Mouse (Mus musculus) layer of hippocampus, adult 9-10 months (tissue): ENCODE data around the gene Col5a3.

Source experiments
- DNase-seq: peaks from one replicate; pipeline ENCODE4 v3.0.0; 2022; ENCODE audit warnings: low spot score

The Col5a3 gene

DNA sequence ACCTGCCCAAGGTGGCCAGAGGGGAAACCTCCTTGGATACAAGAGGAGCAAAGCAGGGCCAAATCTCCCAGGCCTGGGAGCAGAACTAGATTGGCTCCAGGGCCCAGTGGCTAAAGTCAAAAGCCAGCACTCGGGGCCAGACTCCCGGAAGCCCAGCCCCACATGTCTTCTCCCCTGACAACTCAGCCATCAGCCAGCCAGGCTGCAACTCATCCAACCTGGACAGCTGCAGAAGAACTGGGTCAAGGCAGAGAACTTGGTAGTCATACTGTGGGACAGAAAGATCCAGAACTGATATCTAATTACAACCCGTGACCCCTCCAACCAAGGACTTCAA is 9.7 kb downstream of the Col5a3 start:
- DNase-seq: no peak

DNA sequence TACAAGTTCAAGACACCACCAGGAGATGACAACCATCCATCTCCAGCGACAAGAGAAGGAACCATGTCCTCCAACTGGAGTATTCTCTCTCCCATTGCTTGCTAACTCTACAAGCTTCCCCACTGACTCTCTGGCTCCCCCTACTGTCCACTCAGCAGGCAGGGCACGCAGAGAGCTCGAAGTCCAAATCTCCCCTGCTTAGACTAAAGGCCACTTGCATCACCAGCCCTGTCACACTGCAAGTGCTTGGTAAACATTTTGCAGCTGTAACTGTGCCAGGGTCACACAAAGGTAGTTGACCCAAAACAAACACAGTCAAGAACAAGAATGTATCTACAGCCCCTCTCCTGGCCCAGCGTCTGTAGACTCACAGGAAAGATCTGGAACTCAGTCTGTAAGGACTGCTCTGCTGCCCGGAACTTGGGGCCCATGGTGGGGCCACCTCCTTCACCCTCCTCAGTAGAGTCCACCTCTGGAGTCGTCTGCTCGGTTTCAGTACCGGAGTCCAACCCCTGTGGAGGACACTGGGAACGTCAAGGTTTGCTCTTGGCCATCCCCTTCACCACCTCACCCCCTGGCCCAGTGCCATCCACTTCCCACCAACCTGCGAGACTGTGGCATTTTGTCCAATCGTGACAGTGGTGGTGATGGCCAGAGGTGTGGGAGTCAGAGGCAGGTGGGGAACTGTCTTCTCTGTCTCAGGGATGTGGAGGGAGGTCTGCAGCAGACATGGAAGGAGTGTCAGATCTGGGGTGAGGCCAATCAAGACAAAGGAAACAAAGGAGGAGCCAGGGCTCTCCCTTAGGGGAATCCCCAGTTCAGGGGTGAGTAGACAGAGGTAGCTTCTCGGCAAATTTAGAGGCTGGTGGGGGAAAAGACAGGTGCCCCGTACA is 10.4 kb downstream of the Col5a3 start:
- DNase-seq: no peak

DNA sequence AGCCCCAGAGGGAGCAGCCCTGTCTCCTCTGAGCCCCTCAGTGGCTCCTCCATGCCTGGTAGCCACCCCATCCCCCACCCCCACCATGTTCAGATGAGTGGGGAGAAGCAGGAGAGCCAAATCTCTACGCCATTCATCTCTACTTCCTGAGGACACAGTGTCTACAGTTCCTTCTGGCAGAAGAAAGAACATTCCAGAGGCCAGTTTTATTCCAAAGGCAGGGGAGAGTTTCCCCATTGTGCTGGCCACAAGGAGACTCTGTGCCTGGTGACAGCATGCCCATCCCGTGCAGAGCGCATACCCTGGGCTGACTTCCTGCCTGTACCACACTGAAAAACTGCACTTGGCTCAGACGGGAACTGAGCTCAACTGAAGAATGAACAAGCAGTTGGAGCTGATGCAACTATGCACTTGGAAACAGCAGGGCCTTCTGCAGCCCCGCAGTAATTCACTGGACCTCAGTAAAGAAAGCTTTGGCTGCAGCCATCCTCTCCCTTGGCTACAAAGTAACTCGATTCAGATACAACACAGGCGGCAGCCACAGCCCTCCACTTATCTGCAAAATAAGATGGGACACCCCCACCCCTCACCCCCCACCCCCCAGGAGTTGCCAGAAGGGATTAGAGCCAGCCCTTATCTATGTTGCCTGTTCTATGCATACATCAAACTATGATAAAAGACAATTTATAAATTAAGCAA is 20.6 kb downstream of the Col5a3 start:
- DNase-seq: peak; percentile 40

DNA sequence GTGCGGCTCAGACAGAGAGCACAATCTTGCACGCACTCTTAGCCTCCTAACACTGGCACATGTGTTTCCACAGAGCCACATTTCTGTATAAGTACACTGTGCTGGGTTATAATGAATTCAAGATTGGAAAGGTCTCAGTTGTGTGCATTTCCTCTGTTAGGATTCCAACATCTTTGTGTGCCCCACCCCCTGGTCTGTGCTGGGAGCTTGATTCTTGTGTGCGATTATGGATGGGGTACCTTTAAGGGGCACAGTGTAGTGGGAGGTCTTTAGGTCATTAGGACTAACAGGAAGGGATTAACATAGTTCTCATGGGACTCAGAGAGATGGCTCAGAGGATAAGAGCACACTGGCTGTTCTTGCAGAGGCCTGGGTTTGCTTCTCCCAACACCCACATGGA is 24.5 kb downstream of the Col5a3 start:
- no peak for DNase-seq

- DNase-seq: no peak
Measured at GRCm38 (mm10) chr9:20789651-20790050, 25.2 kb downstream of the Col5a3 start.

DNA sequence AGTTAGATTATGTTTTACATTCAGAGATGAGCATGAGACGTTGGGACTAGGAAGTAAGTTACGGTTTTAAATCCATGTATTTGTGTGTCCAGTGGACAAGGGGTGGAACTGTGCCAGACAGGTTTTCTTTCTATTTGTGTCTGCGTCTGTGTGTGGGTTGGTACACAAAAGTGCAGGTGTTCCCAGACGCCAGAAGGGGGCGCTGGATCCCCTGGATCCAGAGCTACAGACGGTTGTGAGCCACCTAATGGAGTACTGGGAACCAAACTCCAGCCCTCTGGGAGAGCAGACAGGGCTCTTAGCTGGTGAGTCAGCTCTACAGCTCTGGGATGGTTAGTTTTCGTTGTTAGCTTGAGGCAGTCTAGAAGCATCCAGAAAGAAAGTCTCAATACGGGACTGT is 26.9 kb downstream of the Col5a3 start:
- DNase-seq: no peak

GRCm38 (mm10) chr9:20785055-20785454 is 29.8 kb downstream of the Col5a3 start:
- DNase-seq: no peak

DNA sequence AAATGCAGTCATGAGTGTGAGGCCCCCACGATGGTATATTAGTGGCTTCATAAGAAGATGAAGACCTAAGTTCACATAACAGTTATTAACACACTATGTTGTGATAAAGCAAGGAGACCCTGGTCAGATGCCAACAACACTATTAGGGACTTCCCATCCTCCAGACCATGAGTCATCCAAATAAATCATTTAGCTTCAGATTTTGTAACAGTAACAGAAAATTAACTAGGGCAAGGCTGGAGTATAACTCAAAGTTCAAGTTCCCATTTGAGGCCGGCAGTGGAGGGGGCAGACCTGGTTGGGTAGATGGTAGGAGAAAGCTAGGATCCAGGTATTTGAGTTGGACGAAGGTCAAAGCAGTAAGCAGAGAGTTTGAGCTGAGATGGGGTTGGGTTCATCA is 33.6 kb downstream of the Col5a3 start:
- DNase-seq: no peak

GRCm38 (mm10) chr9:20765274-20765673 is 49.6 kb downstream of the Col5a3 start:
- DNase-seq: no peak

DNA sequence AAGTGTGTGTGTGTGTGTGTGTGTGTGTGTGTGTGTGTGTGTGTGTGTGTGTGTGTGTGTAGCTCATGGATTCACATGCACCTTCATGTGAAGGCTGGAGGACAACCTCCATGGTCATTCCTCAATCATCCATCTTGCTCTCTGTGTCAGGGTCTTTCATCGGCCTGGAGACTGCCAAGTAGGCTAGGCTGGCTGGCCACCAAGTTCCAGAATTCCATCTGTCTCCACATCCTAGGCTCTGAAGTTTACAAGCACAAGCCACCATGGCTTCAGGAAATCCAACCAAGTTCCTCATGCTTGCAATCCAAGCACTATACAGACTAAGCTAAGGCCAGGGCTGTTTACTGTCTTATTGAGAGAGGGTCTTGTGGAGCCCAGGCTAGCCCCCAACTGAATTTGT is 51.8 kb downstream of the Col5a3 start:
- DNase-seq: no peak

GRCm38 (mm10) chr9:20762197-20762961 is 52.5 kb downstream of the Col5a3 start:
- DNase-seq: no peak

DNA sequence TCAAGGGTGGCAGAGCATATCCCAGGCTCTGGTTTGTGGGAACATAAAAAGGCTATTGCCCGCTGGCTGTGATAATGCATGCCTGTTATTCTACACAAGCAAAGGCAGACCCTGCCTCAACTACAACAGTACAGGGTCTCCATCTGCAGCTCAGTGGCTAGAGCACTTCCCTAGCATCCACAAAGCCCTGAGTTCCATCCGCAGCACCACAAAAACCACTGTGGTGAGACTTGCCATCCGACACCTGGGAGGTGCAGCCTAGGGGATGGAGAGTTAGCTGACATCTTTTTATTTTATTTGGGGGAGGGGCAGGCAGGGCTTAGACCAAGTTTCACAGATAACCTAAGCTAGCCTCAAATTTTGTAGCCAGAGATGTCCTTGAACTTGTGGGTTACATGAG is 53.5 kb downstream of the Col5a3 start:
- no peak for DNase-seq

GRCm38 (mm10) chr9:20760813-20761212 is 54.1 kb downstream of the Col5a3 start:
- DNase-seq: no peak

DNA sequence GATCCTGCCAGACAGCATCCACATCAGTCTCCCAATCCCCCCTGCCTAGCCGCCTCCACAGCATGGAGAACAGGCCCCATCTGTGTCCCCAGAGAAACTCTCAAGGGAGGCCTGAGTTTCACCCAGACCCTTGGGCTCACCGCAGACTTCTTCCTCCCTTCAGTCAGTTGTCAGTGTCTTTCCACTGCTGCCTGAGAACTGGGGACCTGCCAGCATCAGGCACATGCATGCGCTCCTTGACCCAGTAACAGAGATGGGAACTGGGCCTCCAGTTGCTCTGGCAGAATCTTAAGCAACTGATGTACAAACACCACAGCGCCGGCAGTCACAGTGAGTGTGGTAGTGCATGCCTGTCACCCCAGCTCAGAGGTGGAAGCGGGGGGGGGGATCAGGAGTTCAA is 56.0 kb downstream of the Col5a3 start:
- DNase-seq: no peak

- DNase-seq: no peak
Measured at GRCm38 (mm10) chr9:20758243-20758642, 56.6 kb downstream of the Col5a3 start.

GRCm38 (mm10) chr9:20757087-20757955 is 57.5 kb downstream of the Col5a3 start:
- no peak for DNase-seq

- no peak for DNase-seq
Measured at GRCm38 (mm10) chr9:20756081-20756700, 58.7 kb downstream of the Col5a3 start.

- no peak for DNase-seq
Measured at GRCm38 (mm10) chr9:20754335-20754734, 60.5 kb downstream of the Col5a3 start.

GRCm38 (mm10) chr9:20751477-20752029 is 63.3 kb downstream of the Col5a3 start:
- no peak for DNase-seq

- no peak for DNase-seq
Measured at GRCm38 (mm10) chr9:20749213-20749612, 65.7 kb downstream of the Col5a3 start.

GRCm38 (mm10) chr9:20748540-20748939 is 66.3 kb downstream of the Col5a3 start:
- no peak for DNase-seq
